Mouse (Mus musculus) liver, embryonic 13.5 days (tissue): ENCODE data around the gene Tmem98. TPM values are rescaled to one million over a fixed set of nuclear protein-coding genes. Genes with fewer than 3 reads are reported as not detected.

Experiments
- ATAC-seq: fragments of 200-750 bp; cut with Nextera tagmentation; 2 replicates; pipeline ENCODE4 v1.8.0; 2017; ENCODE audit warnings: low read depth, mild to moderate bottlenecking, moderate number of reproducible peaks, moderate library complexity
- DNase-seq: peaks from one replicate; pipeline ENCODE4 v3.0.0; 2022
- H3K27ac ChIP-seq: fragments of 300-500 bp; sonication (generic); 2 replicates; pipeline ENCODE4 v1.5.1; 2015; ENCODE audit warnings: moderate library complexity, mild to moderate bottlenecking, inconsistent platforms
- H3K27me3 ChIP-seq: fragments of 300-500 bp; sonication (generic); 2 replicates; pipeline ENCODE4 v1.6.1; 2015; ENCODE audit warnings: mild to moderate bottlenecking, inconsistent platforms
- H3K36me3 ChIP-seq: fragments of 300-500 bp; sonication (generic); 2 replicates; pipeline ENCODE4 v1.6.1; 2015; ENCODE audit warnings: mild to moderate bottlenecking, inconsistent platforms
- H3K4me1 ChIP-seq: fragments of 300-500 bp; sonication (generic); replicated peaks from 2 replicates; pipeline ENCODE4 v1.6.1; 2015; ENCODE audit warnings: inconsistent platforms
- H3K4me2 ChIP-seq: fragments of 300-500 bp; sonication (generic); 2 replicates; pipeline ENCODE4 v1.6.1; 2015; ENCODE audit warnings: inconsistent platforms, mild to moderate bottlenecking, moderate library complexity
- H3K4me3 ChIP-seq: fragments of 300-500 bp; sonication (generic); replicated peaks from 2 replicates; pipeline ENCODE4 v1.5.1; 2015; ENCODE audit warnings: mild to moderate bottlenecking, inconsistent platforms
- H3K9ac ChIP-seq: fragments of 300-500 bp; sonication (generic); 2 replicates; pipeline ENCODE4 v1.6.1; 2015; ENCODE audit warnings: mild to moderate bottlenecking, inconsistent platforms
- H3K9me3 ChIP-seq: fragments of 300-500 bp; sonication (generic); replicated peaks from 2 replicates; pipeline ENCODE4 v1.6.1; 2016; ENCODE audit warnings: inconsistent platforms
- WGBS: fragments of 180-500 bp; shearing (Covaris S2); methylation state at CpG from one replicate; pipeline ENCODE4 v1.1.7; 2015; ENCODE audit not compliant: insufficient replicate concordance; 5-methylcytosine and 5-hydroxymethylcytosine counted together
- polyA plus RNA-seq: library from polyadenylated mRNA; unstranded; fragments of >200 nt; fragmentation: Nextera tagmentation; extraction: Ambion mirVana; gene quantifications from 2 replicates; pipeline ENCODE4 v1.2.1, GENCODE M21; 2015

Tmem98 gene
- polyA plus RNA-seq = 11.7 and 12.6 TPM in 2 replicates

DNA sequence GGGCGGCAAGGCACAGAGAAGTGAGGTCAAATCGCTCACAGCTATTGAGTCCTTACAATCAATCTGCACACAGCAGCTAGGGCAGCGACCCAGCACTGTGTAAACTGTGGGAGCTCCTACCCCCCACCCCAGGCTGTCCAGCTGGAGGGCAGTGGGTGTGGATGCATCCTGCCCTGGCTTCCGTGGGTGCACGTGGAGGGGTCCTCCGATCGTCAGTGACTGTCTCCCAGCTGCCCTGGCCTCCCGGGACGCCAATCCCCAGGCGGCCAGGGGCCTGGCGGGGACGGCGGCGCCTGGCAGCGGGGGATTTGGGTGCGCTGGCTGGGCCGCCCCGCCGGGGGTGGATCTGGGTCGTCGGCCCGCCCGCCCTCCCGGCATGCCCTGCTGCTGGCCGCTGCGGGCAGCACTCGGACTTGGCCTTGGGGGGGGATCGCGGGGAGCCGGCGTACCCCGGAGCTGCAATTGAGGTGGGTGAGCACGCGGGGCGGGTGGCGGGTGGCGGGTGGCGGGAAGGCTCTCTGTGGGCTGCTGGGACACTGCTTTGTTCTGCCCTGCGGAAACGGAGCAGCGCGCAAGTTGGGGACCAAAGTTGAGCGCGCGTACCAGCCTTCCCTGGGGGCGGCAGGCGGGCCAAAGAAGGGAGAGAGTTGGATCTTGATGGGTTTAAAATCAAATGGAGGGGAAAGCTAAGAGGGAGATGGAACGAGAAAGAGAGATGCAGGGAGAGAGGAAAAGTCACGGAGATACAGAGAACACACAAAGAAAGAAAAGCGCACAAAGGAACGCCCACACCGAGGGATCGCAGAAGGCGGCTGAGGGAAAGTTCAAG lies at the start of gene Tmem98:
Gene Tmem98 (plus strand): TSS at position 183 of the 829 bp plus-strand sequence.
- no peaks in the 10 kb centered on the region for H3K9me3 ChIP-seq
- H3K27me3 ChIP-seq = peaks cover 46% of the 10 kb centered on the region
- H3K36me3 ChIP-seq = no peaks in the 10 kb centered on the region
- peak within 1 kb of the TSS; percentile 51; the same call in 1 of the 2 replicates for H3K27ac ChIP-seq
- no peak for DNase-seq
- 3% methylated on average over 48 of the region's 54 CpGs for WGBS
- peak; percentile 73 for ATAC-seq
- peak within 1 kb of the TSS; percentile 54 for H3K4me3 ChIP-seq
- H3K4me1 ChIP-seq = peaks cover 19% of the 10 kb centered on the region; the same call in 1 of the 2 replicates
- peak within 1 kb of the TSS; percentile 59 for H3K9ac ChIP-seq
- peak within 1 kb of the TSS; percentile 65 for H3K4me2 ChIP-seq

GRCm38 (mm10) chr11:80761285-80761974 lies 48.5 kb upstream of the Tmem98 start:
- H3K9ac ChIP-seq = no peak overlapping the region
- DNase-seq (no peak), ATAC-seq (no peak)
- WGBS = 58% methylated on average over 3 of the region's 3 CpGs
- H3K27me3 ChIP-seq = no peaks in the 10 kb centered on the region
- peaks cover under 1% of the 10 kb centered on the region for H3K4me1 ChIP-seq
- H3K36me3 ChIP-seq = no peaks in the 10 kb centered on the region
- H3K4me3 ChIP-seq = no peak overlapping the region
- H3K9me3 ChIP-seq = no peaks in the 10 kb centered on the region
- H3K27ac ChIP-seq = no peak overlapping the region
- H3K4me2 ChIP-seq = no peak overlapping the region

GRCm38 (mm10) chr11:80762066-80762465 lies 47.9 kb upstream of the Tmem98 start:
- DNase-seq = no peak
- no peak for ATAC-seq
- H3K27ac ChIP-seq = no peak overlapping the region
- H3K4me2 ChIP-seq = no peak overlapping the region
- no peak overlapping the region for H3K4me3 ChIP-seq
- no peak overlapping the region for H3K9ac ChIP-seq
- WGBS = 56% methylated on average over 4 of the region's 4 CpGs
- H3K27me3 ChIP-seq = no peaks in the 10 kb centered on the region
- no peaks in the 10 kb centered on the region for H3K9me3 ChIP-seq
- H3K4me1 ChIP-seq = peaks cover 5% of the 10 kb centered on the region
- no peaks in the 10 kb centered on the region for H3K36me3 ChIP-seq

DNA sequence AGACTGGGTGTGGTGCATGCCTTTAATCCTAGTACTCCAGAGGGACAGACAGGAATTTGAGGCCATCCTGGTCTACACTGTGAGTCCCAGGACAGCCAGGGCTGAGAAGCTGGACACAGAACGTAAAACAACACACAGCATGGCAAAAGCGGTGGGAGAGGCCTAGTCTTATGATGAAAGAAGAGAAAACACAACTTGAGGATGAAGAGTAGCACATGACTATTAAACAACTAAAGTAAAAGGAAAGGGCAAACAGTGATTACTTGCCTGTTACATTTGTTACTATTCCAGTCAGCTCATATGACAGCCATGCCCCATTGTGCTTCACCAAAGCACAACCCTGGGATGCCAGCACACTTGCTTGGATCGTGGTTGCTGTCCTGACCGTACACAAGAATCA lies 43.9 kb upstream of the Tmem98 start:
- Histone ChIP-seq H3K4me3 (no peak overlapping the region), H3K9ac (no peak overlapping the region), H3K27ac (no peak overlapping the region), H3K4me1 (peaks cover 5% of the 10 kb centered on the region), H3K9me3 (no peaks in the 10 kb centered on the region), H3K36me3 (no peaks in the 10 kb centered on the region), H3K27me3 (no peaks in the 10 kb centered on the region), H3K4me2 (no peak overlapping the region)
- DNase-seq (no peak), ATAC-seq (no peak)
- 76% methylated on average over 4 of the region's 4 CpGs for WGBS

DNA sequence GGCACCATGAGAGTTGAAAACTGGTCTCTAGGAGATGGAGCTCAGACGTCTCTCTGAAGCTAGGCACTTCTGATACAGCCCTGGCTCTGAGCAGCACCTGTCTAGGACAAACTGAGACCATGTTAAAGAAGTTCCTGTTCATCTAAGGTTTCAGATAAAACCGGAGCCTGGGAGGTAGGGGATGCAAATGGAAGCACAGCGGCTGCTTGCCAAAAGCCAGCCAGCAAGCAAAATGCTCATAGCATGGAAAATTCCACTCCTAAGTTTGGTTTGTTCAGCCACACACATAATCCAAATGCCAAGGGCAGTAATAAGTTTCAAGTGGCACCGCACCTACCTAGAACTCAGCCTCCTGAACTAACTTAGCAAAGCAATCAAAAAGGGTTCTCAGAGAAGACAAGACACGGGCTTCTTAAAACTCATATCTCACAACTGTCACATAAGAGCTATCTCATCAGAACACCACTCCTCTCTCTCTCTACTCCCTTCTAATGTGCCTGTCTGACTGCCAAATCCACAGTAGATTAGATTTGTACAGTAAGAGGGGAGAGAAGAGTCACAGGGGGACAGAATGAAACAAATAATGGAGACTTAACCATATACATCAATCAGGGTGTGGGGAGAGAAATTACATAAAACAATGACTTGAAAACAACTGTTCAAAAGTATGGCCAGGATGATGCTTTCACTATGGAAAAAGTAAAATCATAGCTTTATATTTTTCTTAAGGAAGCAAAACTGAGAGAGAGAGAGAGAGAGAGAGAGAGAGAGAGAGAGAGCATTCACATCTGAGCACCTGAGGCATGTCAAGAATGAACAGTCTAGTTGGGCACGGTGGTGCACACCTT lies 43.3 kb upstream of the Tmem98 start:
- Histone ChIP-seq H3K36me3 (no peaks in the 10 kb centered on the region), H3K4me3 (no peak overlapping the region), H3K9ac (no peak overlapping the region), H3K4me2 (no peak overlapping the region), H3K9me3 (no peaks in the 10 kb centered on the region), H3K4me1 (peaks cover 5% of the 10 kb centered on the region), H3K27me3 (no peaks in the 10 kb centered on the region), H3K27ac (no peak overlapping the region)
- WGBS = 57% methylated on average over 6 of the region's 6 CpGs
- no peak for DNase-seq
- 0 out of 2 replicates have a peak, but pooled peaks have one; percentile 31 for ATAC-seq

GRCm38 (mm10) chr11:80767320-80767617 lies 42.7 kb upstream of the Tmem98 start:
- no peak overlapping the region for H3K4me2 ChIP-seq
- no peak overlapping the region for H3K4me3 ChIP-seq
- H3K9ac ChIP-seq = no peak overlapping the region
- no peaks in the 10 kb centered on the region for H3K36me3 ChIP-seq
- DNase-seq (no peak), ATAC-seq (no peak)
- H3K9me3 ChIP-seq = no peaks in the 10 kb centered on the region
- H3K27me3 ChIP-seq = no peaks in the 10 kb centered on the region
- no peak overlapping the region for H3K27ac ChIP-seq
- H3K4me1 ChIP-seq = peaks cover 5% of the 10 kb centered on the region
- WGBS = 71% methylated on average over 3 of the region's 3 CpGs

- H3K4me2 ChIP-seq = no peak overlapping the region
- DNase-seq (no peak), ATAC-seq (no peak)
- H3K27me3 ChIP-seq = peaks cover 17% of the 10 kb centered on the region; the same call in 1 of the 2 replicates
- 77% methylated on average over 3 of the region's 3 CpGs for WGBS
- no peak overlapping the region for H3K27ac ChIP-seq
- no peaks in the 10 kb centered on the region for H3K9me3 ChIP-seq
- no peaks in the 10 kb centered on the region for H3K36me3 ChIP-seq
- no peak overlapping the region for H3K9ac ChIP-seq
- H3K4me3 ChIP-seq = no peak overlapping the region
- peaks cover 5% of the 10 kb centered on the region for H3K4me1 ChIP-seq
Observed at GRCm38 (mm10) chr11:80771186-80771585, 38.8 kb upstream of the Tmem98 start.

GRCm38 (mm10) chr11:80771596-80772250 lies 38.3 kb upstream of the Tmem98 start:
- Histone ChIP-seq H3K9me3 (no peaks in the 10 kb centered on the region), H3K36me3 (no peaks in the 10 kb centered on the region), H3K4me2 (no peak overlapping the region), H3K4me3 (no peak overlapping the region), H3K27ac (no peak overlapping the region), H3K9ac (no peak overlapping the region), H3K27me3 (peaks cover 17% of the 10 kb centered on the region; the same call in 1 of the 2 replicates), H3K4me1 (peaks cover 2% of the 10 kb centered on the region)
- ATAC-seq (no peak), DNase-seq (no peak)
- 60% methylated on average over 5 of the region's 5 CpGs for WGBS

DNA sequence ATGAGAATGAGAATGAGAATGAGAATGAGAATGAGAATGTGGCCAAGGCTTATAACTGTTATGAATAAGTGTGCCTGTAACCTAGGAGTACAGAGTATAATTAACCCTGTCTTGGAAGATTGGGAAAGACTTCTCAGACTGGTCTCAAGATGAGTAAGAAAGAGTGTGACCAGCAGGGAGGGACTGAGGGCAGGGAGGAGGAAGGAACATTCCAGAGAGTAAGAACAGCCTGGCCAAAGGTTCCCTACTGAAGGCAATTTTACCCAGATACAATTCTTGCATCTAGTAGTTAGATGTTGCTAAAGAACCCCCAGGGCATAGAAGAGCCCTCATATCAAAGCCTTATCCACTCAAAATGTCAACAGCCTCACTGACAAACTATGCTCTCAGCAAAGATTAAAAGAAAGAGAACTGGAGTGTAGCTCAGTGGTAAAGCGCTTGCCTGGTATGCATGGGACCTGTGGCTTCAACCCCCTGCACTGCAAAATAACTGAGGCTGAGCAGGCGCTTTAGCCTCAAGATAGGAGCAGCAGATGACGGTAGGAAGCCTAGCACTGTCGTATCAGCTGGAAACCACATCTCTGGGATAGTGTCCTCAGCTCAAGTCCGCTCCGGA lies 37.3 kb upstream of the Tmem98 start:
- Histone ChIP-seq H3K4me2 (no peak overlapping the region), H3K36me3 (no peaks in the 10 kb centered on the region), H3K27me3 (peaks cover 17% of the 10 kb centered on the region; the same call in 1 of the 2 replicates), H3K27ac (no peak overlapping the region), H3K4me1 (no peaks in the 10 kb centered on the region), H3K4me3 (no peak overlapping the region), H3K9me3 (no peaks in the 10 kb centered on the region), H3K9ac (no peak overlapping the region)
- 61% methylated on average over 6 of the region's 6 CpGs for WGBS
- ATAC-seq (no peak), DNase-seq (no peak)

- no peaks in the 10 kb centered on the region for H3K9me3 ChIP-seq
- 56% methylated on average over 3 of the region's 3 CpGs for WGBS
- H3K4me1 ChIP-seq = peaks cover 18% of the 10 kb centered on the region
- H3K9ac ChIP-seq = no peak overlapping the region
- DNase-seq (no peak), ATAC-seq (no peak)
- no peak overlapping the region for H3K4me3 ChIP-seq
- peaks cover 21% of the 10 kb centered on the region; the same call in 1 of the 2 replicates for H3K27me3 ChIP-seq
- no peak overlapping the region for H3K27ac ChIP-seq
- no peaks in the 10 kb centered on the region for H3K36me3 ChIP-seq
- no peak overlapping the region for H3K4me2 ChIP-seq
Observed at GRCm38 (mm10) chr11:80775535-80775934, 34.4 kb upstream of the Tmem98 start.
